Mouse (Mus musculus): ENCODE data around the gene Tsga10ip. TPM values are rescaled to one million over a fixed set of nuclear protein-coding genes. Genes with fewer than 3 reads are reported as not detected.

Tsga10ip gene
- polyA plus RNA-seq, 1 experiment from 2014 or later: not detected

DNA sequence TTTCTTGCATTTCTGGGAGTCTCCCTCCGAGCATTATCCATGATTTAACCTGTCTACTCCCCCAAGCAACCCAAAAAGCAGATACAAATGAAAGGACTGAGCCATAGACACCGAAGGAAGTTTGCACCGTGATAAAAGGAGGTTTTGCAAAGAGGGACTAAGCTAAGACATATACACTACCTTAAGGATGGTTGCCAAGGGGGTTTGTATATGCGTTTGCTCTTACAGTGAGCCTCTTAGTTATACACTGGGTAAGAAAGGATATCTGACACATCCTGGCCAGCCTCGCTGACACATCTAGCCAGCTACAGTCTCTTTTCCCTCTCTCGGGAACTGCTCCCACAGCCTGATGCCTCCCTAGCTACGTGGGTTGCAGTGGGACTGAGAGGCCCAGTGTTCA, 31.6 kb upstream of the Tsga10ip start:
- Histone ChIP-seq H3K36me3 (ENCODE audit: control insufficient read depth, insufficient read depth, low read length) (no peaks in the 10 kb centered on the region), H3K27ac (ENCODE audit: low read length) (no peak overlapping the region), H3K4me2 (ENCODE audit: low read length) (0 out of 2 replicates have a peak overlapping the region, but pooled peaks have one; percentile 50), H3K27me3 (ENCODE audit: control insufficient read depth, insufficient read depth, low read depth, low read length) (no peaks in the 10 kb centered on the region), H3K9ac (ENCODE audit: low read depth, low read length) (no peak overlapping the region), H3K9me3 (replicated peaks; ENCODE audit: control insufficient read depth, low read length, poor library complexity, severe bottlenecking) (no peaks in the 10 kb centered on the region), H3K4me1 (ENCODE audit: control insufficient read depth, insufficient read depth, low read length) (peaks cover 8% of the 10 kb centered on the region; the same call in 1 of the 2 replicates), H3K4me3 (ENCODE audit: low read depth, low read length) (no peak overlapping the region)
- 68% methylated on average over 7 of the region's 7 CpGs for WGBS
- ATAC-seq: no peak

DNA sequence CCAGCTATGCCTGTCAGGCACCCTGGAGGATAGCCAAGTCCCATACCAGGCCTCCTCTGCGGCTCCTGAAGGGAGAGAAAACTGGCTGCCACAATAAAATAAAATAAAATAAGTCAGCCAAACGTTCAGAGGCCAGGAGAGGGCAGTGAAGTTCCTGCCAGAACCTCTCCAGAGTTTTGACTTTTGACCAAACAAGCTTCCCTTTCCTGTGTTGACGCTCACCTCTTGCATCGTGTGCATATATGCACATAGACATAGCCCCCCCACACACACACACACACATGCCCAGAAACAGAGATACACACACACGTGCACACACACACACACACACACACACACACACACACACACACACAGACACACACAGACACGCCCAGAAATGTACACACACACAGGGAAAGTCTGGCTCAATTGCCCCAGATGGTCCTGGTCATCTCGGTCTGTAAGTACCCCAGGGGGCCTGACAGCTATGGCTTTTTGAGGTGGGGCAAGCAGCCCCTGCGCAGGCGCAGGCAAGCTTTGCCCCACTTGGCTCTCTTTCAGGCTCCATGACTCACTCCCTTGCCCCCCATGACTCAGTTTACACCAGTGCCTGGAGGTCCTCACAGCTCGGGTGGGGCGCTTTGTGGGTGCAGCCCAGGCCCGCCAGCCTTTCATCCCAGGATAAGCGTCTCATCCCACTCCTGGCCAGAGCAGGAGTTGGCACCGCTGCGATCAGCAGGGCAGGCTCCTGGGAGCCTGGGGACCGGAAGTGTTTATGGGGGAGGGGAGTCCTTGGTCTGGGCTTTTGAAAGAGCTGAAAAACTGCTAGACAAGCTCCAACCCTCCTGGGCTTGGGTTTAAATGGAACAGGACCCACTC, 30.9 kb upstream of the Tsga10ip start:
- H3K36me3 ChIP-seq (ENCODE audit: control insufficient read depth, insufficient read depth, low read length): no peaks in the 10 kb centered on the region
- no peaks in the 10 kb centered on the region for H3K27me3 ChIP-seq (ENCODE audit: control insufficient read depth, insufficient read depth, low read depth, low read length)
- H3K9me3 ChIP-seq (replicated peaks; ENCODE audit: control insufficient read depth, low read length, poor library complexity, severe bottlenecking): no peaks in the 10 kb centered on the region
- no peak overlapping the region for H3K27ac ChIP-seq (ENCODE audit: low read length)
- H3K4me1 ChIP-seq (ENCODE audit: control insufficient read depth, insufficient read depth, low read length): peaks cover 8% of the 10 kb centered on the region; the same call in 1 of the 2 replicates
- H3K4me2 ChIP-seq (ENCODE audit: low read length): peak overlapping the region; percentile 50
- 0 out of 2 replicates have a peak overlapping the region, but pooled peaks have one; percentile 1 for H3K9ac ChIP-seq (ENCODE audit: low read depth, low read length)
- 16% methylated on average over 16 of the region's 16 CpGs for WGBS
- no peak for ATAC-seq
- H3K4me3 ChIP-seq (ENCODE audit: low read depth, low read length): no peak overlapping the region

DNA sequence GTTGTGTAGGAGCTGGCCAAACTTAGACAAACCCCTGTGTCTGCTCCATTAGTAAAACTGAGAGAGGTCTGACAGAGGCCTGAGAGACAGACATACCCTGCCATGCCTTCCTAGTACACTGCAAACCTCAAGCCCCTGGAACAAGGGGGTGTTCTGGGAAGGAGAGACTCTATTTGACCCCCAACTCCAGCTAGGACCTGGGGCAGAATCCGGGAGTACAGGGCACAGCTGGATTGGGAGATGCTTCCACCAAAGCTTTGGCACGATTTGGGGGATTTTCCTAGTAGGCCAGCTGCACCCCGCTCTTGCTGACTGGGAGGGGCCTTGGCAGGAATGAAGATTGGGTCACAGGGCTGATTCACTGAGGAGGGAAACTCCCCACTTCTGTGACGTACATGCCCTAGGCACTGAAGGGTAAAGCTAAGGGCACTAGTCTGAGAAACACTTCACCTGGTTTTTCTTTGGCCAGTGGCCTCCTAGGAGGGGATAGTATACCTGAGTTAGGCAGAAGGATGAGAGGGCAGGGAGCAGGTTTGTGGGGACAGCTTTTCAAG, 29.7 kb upstream of the Tsga10ip start:
- H3K9me3 ChIP-seq (replicated peaks; ENCODE audit: control insufficient read depth, low read length, poor library complexity, severe bottlenecking): no peaks in the 10 kb centered on the region
- H3K9ac ChIP-seq (ENCODE audit: low read depth, low read length): no peak overlapping the region
- H3K4me1 ChIP-seq (ENCODE audit: control insufficient read depth, insufficient read depth, low read length): peaks cover 8% of the 10 kb centered on the region; the same call in 1 of the 2 replicates
- 70% methylated on average over 4 of the region's 4 CpGs for WGBS
- peaks cover 4% of the 10 kb centered on the region; the same call in 1 of the 2 replicates for H3K36me3 ChIP-seq (ENCODE audit: control insufficient read depth, insufficient read depth, low read length)
- H3K4me2 ChIP-seq (ENCODE audit: low read length): no peak overlapping the region
- H3K27me3 ChIP-seq (ENCODE audit: control insufficient read depth, insufficient read depth, low read depth, low read length): no peaks in the 10 kb centered on the region
- no peak overlapping the region for H3K4me3 ChIP-seq (ENCODE audit: low read depth, low read length)
- no peak for ATAC-seq
- H3K27ac ChIP-seq (ENCODE audit: low read length): no peak overlapping the region

DNA sequence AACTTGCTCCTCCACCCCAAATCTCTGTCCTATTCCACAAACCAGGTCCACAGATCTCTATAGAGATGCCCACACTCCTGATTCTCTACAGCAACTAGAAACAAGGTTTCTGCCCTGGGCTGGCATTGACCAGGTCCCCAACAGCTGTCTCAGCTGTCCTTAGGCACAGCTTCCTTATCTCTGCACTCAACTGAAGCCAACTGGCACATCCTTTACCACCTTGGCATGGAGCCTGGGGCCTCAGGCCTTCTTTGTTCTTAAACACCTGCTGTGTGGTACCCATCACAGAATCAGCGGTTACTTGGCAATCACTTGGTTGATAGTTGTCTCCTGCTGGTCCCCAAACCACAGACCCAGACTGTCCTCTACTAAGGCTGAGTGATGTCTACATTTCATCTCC, 28.1 kb upstream of the Tsga10ip start:
- ATAC-seq: no peak
- Histone ChIP-seq H3K9ac (ENCODE audit: low read depth, low read length) (no peak overlapping the region), H3K9me3 (replicated peaks; ENCODE audit: control insufficient read depth, low read length, poor library complexity, severe bottlenecking) (no peaks in the 10 kb centered on the region), H3K4me2 (ENCODE audit: low read length) (no peak overlapping the region), H3K27ac (ENCODE audit: low read length) (no peak overlapping the region), H3K27me3 (ENCODE audit: control insufficient read depth, insufficient read depth, low read depth, low read length) (no peaks in the 10 kb centered on the region), H3K36me3 (ENCODE audit: control insufficient read depth, insufficient read depth, low read length) (peaks cover 4% of the 10 kb centered on the region; the same call in 1 of the 2 replicates), H3K4me1 (ENCODE audit: control insufficient read depth, insufficient read depth, low read length) (peaks cover 23% of the 10 kb centered on the region), H3K4me3 (ENCODE audit: low read depth, low read length) (no peak overlapping the region)
- WGBS: 84% methylated on average over 1 of the region's 1 CpGs

DNA sequence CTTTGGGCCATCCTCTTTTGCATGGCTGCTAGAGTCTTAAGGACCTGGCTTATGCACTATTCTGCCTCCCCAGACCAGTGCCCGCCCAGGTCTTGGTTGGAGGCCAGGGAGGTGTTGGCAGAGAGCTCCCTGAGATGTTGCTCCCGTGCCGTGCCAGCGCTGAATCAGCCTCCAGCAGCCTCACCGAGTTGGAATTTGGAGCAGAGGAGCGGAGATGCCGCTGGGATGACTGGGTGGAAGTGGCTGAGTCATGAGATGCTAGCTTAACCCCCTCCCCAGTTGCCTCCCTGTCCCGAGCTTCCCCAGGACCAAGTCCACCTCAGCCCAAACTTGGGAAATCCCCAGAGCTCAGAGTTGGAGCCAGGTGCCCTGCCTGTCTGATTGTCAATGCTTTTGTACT, 27.5 kb upstream of the Tsga10ip start:
- Histone ChIP-seq H3K4me3 (ENCODE audit: low read depth, low read length) (no peak overlapping the region), H3K9ac (ENCODE audit: low read depth, low read length) (no peak overlapping the region), H3K4me2 (ENCODE audit: low read length) (no peak overlapping the region), H3K27ac (ENCODE audit: low read length) (no peak overlapping the region), H3K9me3 (replicated peaks; ENCODE audit: control insufficient read depth, low read length, poor library complexity, severe bottlenecking) (no peaks in the 10 kb centered on the region), H3K4me1 (ENCODE audit: control insufficient read depth, insufficient read depth, low read length) (peaks cover 23% of the 10 kb centered on the region), H3K36me3 (ENCODE audit: control insufficient read depth, insufficient read depth, low read length) (peaks cover 4% of the 10 kb centered on the region; the same call in 1 of the 2 replicates), H3K27me3 (ENCODE audit: control insufficient read depth, insufficient read depth, low read depth, low read length) (no peaks in the 10 kb centered on the region)
- ATAC-seq: no peak
- WGBS: 65% methylated on average over 8 of the region's 8 CpGs

DNA sequence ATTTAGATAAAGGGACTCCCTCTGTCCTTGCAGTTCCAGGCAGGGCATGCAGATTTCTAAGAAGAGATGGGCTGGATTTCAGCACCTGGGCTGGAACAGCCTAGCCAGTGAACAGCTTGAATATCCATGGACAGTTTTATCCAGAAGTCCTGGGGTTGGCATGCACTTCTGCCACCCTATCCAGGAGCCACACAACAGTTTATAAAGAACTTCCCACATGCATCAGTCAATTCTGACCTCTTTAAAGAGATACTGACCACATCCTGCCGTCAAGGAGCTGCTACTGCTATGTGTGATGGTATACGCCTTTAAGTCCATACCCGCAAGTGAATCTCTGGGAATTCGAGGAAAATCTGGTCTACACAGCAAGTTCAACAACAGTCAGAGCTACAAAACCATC, 26.9 kb upstream of the Tsga10ip start:
- Histone ChIP-seq H3K9ac (ENCODE audit: low read depth, low read length) (no peak overlapping the region), H3K4me3 (ENCODE audit: low read depth, low read length) (no peak overlapping the region), H3K36me3 (ENCODE audit: control insufficient read depth, insufficient read depth, low read length) (peaks cover 4% of the 10 kb centered on the region; the same call in 1 of the 2 replicates), H3K27ac (ENCODE audit: low read length) (no peak overlapping the region), H3K9me3 (replicated peaks; ENCODE audit: control insufficient read depth, low read length, poor library complexity, severe bottlenecking) (no peaks in the 10 kb centered on the region), H3K4me1 (ENCODE audit: control insufficient read depth, insufficient read depth, low read length) (peaks cover 23% of the 10 kb centered on the region), H3K27me3 (ENCODE audit: control insufficient read depth, insufficient read depth, low read depth, low read length) (no peaks in the 10 kb centered on the region), H3K4me2 (ENCODE audit: low read length) (no peak overlapping the region)
- ATAC-seq: no peak
- WGBS: 87% methylated on average over 4 of the region's 4 CpGs

DNA sequence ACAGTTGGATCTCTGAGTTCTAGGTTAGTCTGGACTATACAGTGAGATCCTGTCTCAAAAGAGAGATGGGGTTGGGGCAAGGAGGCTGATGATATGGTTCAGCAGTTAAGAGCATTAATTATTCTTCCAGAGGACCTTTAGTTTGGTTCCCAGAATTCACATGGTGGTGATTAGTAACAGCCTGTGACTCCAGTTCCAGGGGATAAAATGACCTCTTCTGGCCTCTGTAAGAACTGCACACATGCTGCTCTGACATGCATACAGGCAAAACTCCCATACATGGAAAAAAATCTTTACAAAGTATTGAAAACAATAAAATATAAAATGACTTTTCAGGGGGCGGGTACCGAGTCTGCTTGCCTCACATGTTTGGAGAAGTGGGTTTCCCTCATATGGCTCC, 25.8 kb upstream of the Tsga10ip start:
- no peak overlapping the region for H3K27ac ChIP-seq (ENCODE audit: low read length)
- no peak overlapping the region for H3K4me3 ChIP-seq (ENCODE audit: low read depth, low read length)
- 90% methylated on average over 2 of the region's 2 CpGs for WGBS
- no peak overlapping the region for H3K9ac ChIP-seq (ENCODE audit: low read depth, low read length)
- H3K36me3 ChIP-seq (ENCODE audit: control insufficient read depth, insufficient read depth, low read length): peaks cover 4% of the 10 kb centered on the region; the same call in 1 of the 2 replicates
- peaks cover 24% of the 10 kb centered on the region for H3K4me1 ChIP-seq (ENCODE audit: control insufficient read depth, insufficient read depth, low read length)
- no peaks in the 10 kb centered on the region for H3K9me3 ChIP-seq (replicated peaks; ENCODE audit: control insufficient read depth, low read length, poor library complexity, severe bottlenecking)
- no peak overlapping the region for H3K4me2 ChIP-seq (ENCODE audit: low read length)
- no peaks in the 10 kb centered on the region for H3K27me3 ChIP-seq (ENCODE audit: control insufficient read depth, insufficient read depth, low read depth, low read length)
- no peak for ATAC-seq

DNA sequence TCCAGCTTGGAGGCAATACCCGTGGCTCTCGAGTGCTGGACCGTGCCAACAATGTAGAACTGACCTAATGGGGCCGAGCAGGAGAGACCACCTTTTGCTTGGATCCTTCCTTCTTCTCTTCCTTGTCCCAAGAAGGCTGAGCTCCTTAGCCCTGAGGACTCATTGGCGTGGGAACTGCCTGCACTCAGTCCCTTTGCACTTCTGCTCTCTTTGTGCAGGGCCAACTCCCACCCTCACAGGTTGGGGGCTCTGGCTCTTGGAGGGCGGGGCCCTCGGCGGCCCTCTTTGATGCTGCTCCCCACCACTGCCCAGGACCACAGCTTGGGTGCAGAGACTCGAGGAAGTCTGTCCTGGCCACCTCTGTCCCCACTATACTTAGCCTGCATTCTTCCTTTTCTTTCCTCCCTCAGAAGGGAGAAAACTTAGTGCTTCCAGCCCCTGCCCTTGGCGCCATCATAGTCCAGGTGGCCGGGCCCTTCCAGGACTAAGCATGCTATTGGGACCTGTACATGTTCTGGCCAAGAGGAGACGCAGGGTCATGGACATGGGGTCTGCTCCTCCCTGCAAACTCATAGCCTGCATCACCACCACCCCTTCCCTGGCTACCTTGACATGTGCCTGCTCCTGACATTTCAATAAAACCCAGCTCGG, 24.4 kb upstream of the Tsga10ip start:
- no peak overlapping the region for H3K4me3 ChIP-seq (ENCODE audit: low read depth, low read length)
- no peaks in the 10 kb centered on the region for H3K9me3 ChIP-seq (replicated peaks; ENCODE audit: control insufficient read depth, low read length, poor library complexity, severe bottlenecking)
- peak overlapping the region; percentile 95; the same call in 1 of the 2 replicates for H3K9ac ChIP-seq (ENCODE audit: low read depth, low read length)
- H3K36me3 ChIP-seq (ENCODE audit: control insufficient read depth, insufficient read depth, low read length): peaks cover 8% of the 10 kb centered on the region; the same call in 1 of the 2 replicates
- peaks cover 32% of the 10 kb centered on the region for H3K4me1 ChIP-seq (ENCODE audit: control insufficient read depth, insufficient read depth, low read length)
- H3K4me2 ChIP-seq (ENCODE audit: low read length): peak overlapping the region; percentile 84; the same call in 1 of the 2 replicates
- 0 out of 2 replicates have a peak overlapping the region, but pooled peaks have one; percentile 10 for H3K27ac ChIP-seq (ENCODE audit: low read length)
- H3K27me3 ChIP-seq (ENCODE audit: control insufficient read depth, insufficient read depth, low read depth, low read length): no peaks in the 10 kb centered on the region
- no peak for ATAC-seq
- 92% methylated on average over 13 of the region's 13 CpGs for WGBS

Measured in midbrain, embryonic 16.5 days (tissue).